Mouse (Mus musculus) testis, adult 2 months (tissue): ENCODE measurements around the gene Tbl1xr1. TPM values are rescaled to one million over a fixed set of nuclear protein-coding genes. Genes with fewer than 3 reads are reported as not detected.

ENCODE experiments used
- H3K27ac ChIP-seq: fragments of 200-500 bp; 2 replicates; pipeline ENCODE4 v1.5.1; 2012; ENCODE audit warnings: low read depth, low read length; ENCODE audit not compliant: control insufficient read depth, insufficient read depth
- H3K27me3 ChIP-seq: fragments of 200-500 bp; 2 replicates; pipeline ENCODE4 v1.6.1; 2012; ENCODE audit warnings: mild to moderate bottlenecking, low read length, moderate library complexity; ENCODE audit not compliant: control insufficient read depth, insufficient read depth
- H3K36me3 ChIP-seq: fragments of 200-500 bp; 2 replicates; pipeline ENCODE4 v1.6.1; 2012; ENCODE audit warnings: mild to moderate bottlenecking, low read length; ENCODE audit not compliant: control insufficient read depth, insufficient read depth
- H3K4me1 ChIP-seq: fragments of 200-500 bp; 2 replicates; pipeline ENCODE4 v1.6.1; 2012; ENCODE audit warnings: low read length; ENCODE audit not compliant: control insufficient read depth, insufficient read depth
- H3K4me3 ChIP-seq: fragments of 200-500 bp; 2 replicates; pipeline ENCODE4 v1.5.1; 2012; ENCODE audit warnings: low read depth, mild to moderate bottlenecking, low read length, moderate library complexity, mixed read lengths; ENCODE audit not compliant: control insufficient read depth
- CTCF ChIP-seq: fragments of 200-500 bp; IDR thresholded peaks from 2 replicates; pipeline ENCODE4 v1.5.1; 2012; ENCODE audit warnings: low read depth, mild to moderate bottlenecking, inconsistent platforms, low read length, moderate library complexity; ENCODE audit not compliant: control insufficient read depth, insufficient read depth, insufficient replicate concordance
- POLR2A ChIP-seq: fragments of 200-500 bp; IDR thresholded peaks from 2 replicates; pipeline ENCODE4 v1.6.1; 2012; ENCODE audit warnings: low read depth, mild to moderate bottlenecking, inconsistent platforms, low read length, moderate library complexity; ENCODE audit not compliant: control insufficient read depth
- polyA plus RNA-seq: library from polyadenylated mRNA; depleted of rRNA; stranded (reverse); fragments of >200 nt; gene quantifications from 2 replicates; pipeline ENCODE4 v1.2.3, GENCODE M21; 2012

Tbl1xr1 gene
- polyA plus RNA-seq, 1 experiment: 45.8 TPM

GRCm38 (mm10) chr3:22223023-22223422, 146.6 kb downstream of the Tbl1xr1 start:
- H3K4me3 ChIP-seq: no peak overlapping the region
- peaks cover 2% of the 10 kb centered on the region for H3K4me1 ChIP-seq
- TF ChIP-seq CTCF: no peak
- TF ChIP-seq POLR2A: no peak
- H3K27me3 ChIP-seq: no peaks in the 10 kb centered on the region
- no peak overlapping the region for H3K27ac ChIP-seq
- H3K36me3 ChIP-seq: no peaks in the 10 kb centered on the region

GRCm38 (mm10) chr3:22228052-22228451, 151.6 kb downstream of the Tbl1xr1 start:
- no peak for TF ChIP-seq POLR2A
- TF ChIP-seq CTCF: no peak
- no peaks in the 10 kb centered on the region for H3K27me3 ChIP-seq

GRCm38 (mm10) chr3:22230635-22231034, 154.2 kb downstream of the Tbl1xr1 start:
- Histone ChIP-seq H3K36me3 (no peaks in the 10 kb centered on the region), H3K4me3 (no peak overlapping the region), H3K4me1 (no peaks in the 10 kb centered on the region), H3K27ac (no peak overlapping the region), H3K27me3 (no peaks in the 10 kb centered on the region)
- TF ChIP-seq POLR2A: no peak

More at GRCm38 (mm10) chr3:22228052-22228451, 151.6 kb downstream of the Tbl1xr1 start:
- Histone ChIP-seq H3K4me3 (no peak overlapping the region), H3K36me3 (no peaks in the 10 kb centered on the region), H3K27ac (no peak overlapping the region), H3K4me1 (no peaks in the 10 kb centered on the region)

- Histone ChIP-seq H3K4me3 (no peak overlapping the region), H3K27me3 (no peaks in the 10 kb centered on the region), H3K27ac (no peak overlapping the region), H3K4me1 (no peaks in the 10 kb centered on the region), H3K36me3 (no peaks in the 10 kb centered on the region)
- TF ChIP-seq POLR2A: no peak
- no peak for TF ChIP-seq CTCF
Observed at GRCm38 (mm10) chr3:22238106-22238900, 161.9 kb downstream of the Tbl1xr1 start.
